Mouse (Mus musculus) layer of hippocampus, adult 9-10 months (tissue): ENCODE data around the gene Hspb9.
A peak's percentile ranks its signal among the peaks of the same experiment; 100 is the strongest.

ENCODE experiments used
- DNase-seq: peaks from one replicate; pipeline ENCODE4 v3.0.0; 2022; ENCODE audit warnings: low spot score

Gene Hspb9

GRCm38 (mm10) chr11:100730477-100731205 lies 17.0 kb downstream of the Hspb9 start:
- no peak for DNase-seq

- DNase-seq, result no peak
These were observed 21.6 kb downstream of the Hspb9 start for GRCm38 (mm10) chr11:100735134-100735865.

- DNase-seq, result no peak
These were observed 22.5 kb downstream of the Hspb9 start for GRCm38 (mm10) chr11:100735954-100736745.

- DNase-seq, result no peak
These were observed 23.1 kb downstream of the Hspb9 start for GRCm38 (mm10) chr11:100736746-100737080.

- DNase-seq, result no peak
These were observed 23.6 kb downstream of the Hspb9 start for GRCm38 (mm10) chr11:100737105-100737733.

GRCm38 (mm10) chr11:100738066-100738604 lies 24.5 kb downstream of the Hspb9 start, which contains the start of gene Rab5c:
Gene Rab5c, minus strand, starts transcription at chr11:100738215.
- DNase-seq, result peak; percentile 99

GRCm38 (mm10) chr11:100738749-100739148 lies 25.1 kb downstream of the Hspb9 start:
- DNase-seq, result no peak

- no peak for DNase-seq
These were observed 27.7 kb downstream of the Hspb9 start for GRCm38 (mm10) chr11:100741348-100741747.

GRCm38 (mm10) chr11:100745085-100745484 lies 31.4 kb downstream of the Hspb9 start:
- DNase-seq, result no peak

- DNase-seq, result no peak
These were observed 32.9 kb downstream of the Hspb9 start for GRCm38 (mm10) chr11:100746546-100746945.

GRCm38 (mm10) chr11:100747114-100747513 lies 33.5 kb downstream of the Hspb9 start:
- DNase-seq, result no peak

GRCm38 (mm10) chr11:100748620-100749019 lies 35.0 kb downstream of the Hspb9 start:
- no peak for DNase-seq

- no peak for DNase-seq
These were observed 35.8 kb downstream of the Hspb9 start for GRCm38 (mm10) chr11:100749469-100749868.

- no peak for DNase-seq
These were observed 36.5 kb downstream of the Hspb9 start for GRCm38 (mm10) chr11:100750127-100750526.

- DNase-seq, result no peak
These were observed 38.6 kb downstream of the Hspb9 start for GRCm38 (mm10) chr11:100752294-100752693.

GRCm38 (mm10) chr11:100754021-100754692 lies 40.5 kb downstream of the Hspb9 start:
- no peak for DNase-seq

- no peak for DNase-seq
These were observed 41.0 kb downstream of the Hspb9 start for GRCm38 (mm10) chr11:100754693-100755057.

GRCm38 (mm10) chr11:100756476-100756875 lies 42.8 kb downstream of the Hspb9 start:
- no peak for DNase-seq

GRCm38 (mm10) chr11:100757566-100757965 lies 43.9 kb downstream of the Hspb9 start:
- DNase-seq, result no peak

- DNase-seq, result no peak
These were observed 45.3 kb downstream of the Hspb9 start for GRCm38 (mm10) chr11:100758707-100759610.
